Mouse (Mus musculus) spleen, adult 2 months (tissue): ENCODE data around the gene Ndufs5.

Source experiments
- CTCF ChIP-seq: fragments of 200-500 bp; IDR thresholded peaks from 2 replicates; pipeline ENCODE4 v1.5.1; 2011; ENCODE audit warnings: mild to moderate bottlenecking, inconsistent platforms; ENCODE audit not compliant: insufficient read depth, insufficient read length, insufficient replicate concordance; ENCODE audit errors: extremely low read depth
- POLR2A ChIP-seq: fragments of 200-500 bp; IDR thresholded peaks from 2 replicates; pipeline ENCODE4 v1.6.1; 2011; ENCODE audit warnings: low read depth, low read length, inconsistent platforms

- TF ChIP-seq CTCF (no peak), POLR2A (no peak)
Observed at GRCm38 (mm10) chr4:123687025-123687781, 30.8 kb downstream of the Ndufs5 start.
